Mouse (Mus musculus) left cerebral cortex, adult 2 months (tissue): ENCODE data around the gene Slc7a5. TPM values are rescaled to one million over a fixed set of nuclear protein-coding genes. Genes with fewer than 3 reads are reported as not detected.
A peak's percentile ranks its signal among the peaks of the same experiment; 100 is the strongest.

ENCODE experiments used
- DNase-seq, 2 experiments: peaks; one replicate each; pipeline ENCODE4 v3.0.0; 2021 to 2022; ENCODE audit warnings: low spot score in 2 of 2, mixed read lengths in 1 of 2; ENCODE audit errors: extremely low spot score in 1 of 2
- H3K27ac ChIP-seq: fragments of 200-600 bp; 2 replicates; pipeline ENCODE4 v1.8.1; 2022
- H3K4me3 ChIP-seq: fragments of 200-600 bp; 2 replicates; pipeline ENCODE4 v1.8.1; 2022
- CTCF ChIP-seq: fragments of 200-600 bp; IDR thresholded peaks from 2 replicates; pipeline ENCODE4 v1.8.1; 2022; ENCODE audit warnings: antibody characterized with exemption, mild to moderate bottlenecking, moderate library complexity
- intact Hi-C: fragments of 180-260 bp; cut with DNase I; formaldehyde crosslinking; loops from one replicate; pipeline ENCODE4 v1.15.1; 2025
- total RNA-seq, 2 experiments: library from RNA; stranded (reverse); gene quantifications; 2 replicates each; pipeline ENCODE4 v1.2.3; 2021

Gene Slc7a5
- total RNA-seq, 2 experiments from 2014 or later = 61.5 to 63.2 TPM

DNA sequence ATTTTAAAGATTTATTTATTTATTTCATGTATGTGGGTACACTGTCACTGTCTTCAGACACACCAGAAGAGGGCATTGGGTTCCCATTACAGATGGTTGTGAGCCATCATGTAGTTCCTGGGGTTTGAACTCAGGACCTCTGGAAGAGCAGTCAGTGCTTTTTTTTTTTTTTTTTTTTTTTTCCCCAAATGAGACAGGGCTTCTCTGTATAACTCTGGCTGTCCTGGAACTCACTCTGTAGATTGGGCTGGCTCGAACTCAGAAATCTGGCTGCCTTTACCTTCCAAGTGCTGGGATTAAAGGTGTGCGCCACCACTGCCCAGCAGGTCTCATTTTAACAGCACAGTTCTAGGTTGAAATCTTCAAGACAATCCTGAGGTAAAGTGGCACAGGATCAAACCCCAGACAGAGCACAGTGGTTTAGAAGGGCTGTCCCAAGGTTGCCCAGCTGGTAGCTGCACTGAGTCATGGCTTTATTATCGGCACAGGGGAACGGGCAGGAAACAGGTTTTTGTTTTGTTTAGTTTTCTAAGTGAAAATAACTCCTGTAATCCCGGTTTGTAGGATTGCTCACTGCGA is 41.8 kb upstream of the Slc7a5 start, which contains the start of gene Banp:
Banp (plus strand) TSS at position 529 of the 579 bp plus-strand sequence.
- peak within 1 kb of the TSS; percentile 89 for H3K4me3 ChIP-seq
- intact Hi-C loops = no loop called here
- TF ChIP-seq CTCF = no peak

DNA sequence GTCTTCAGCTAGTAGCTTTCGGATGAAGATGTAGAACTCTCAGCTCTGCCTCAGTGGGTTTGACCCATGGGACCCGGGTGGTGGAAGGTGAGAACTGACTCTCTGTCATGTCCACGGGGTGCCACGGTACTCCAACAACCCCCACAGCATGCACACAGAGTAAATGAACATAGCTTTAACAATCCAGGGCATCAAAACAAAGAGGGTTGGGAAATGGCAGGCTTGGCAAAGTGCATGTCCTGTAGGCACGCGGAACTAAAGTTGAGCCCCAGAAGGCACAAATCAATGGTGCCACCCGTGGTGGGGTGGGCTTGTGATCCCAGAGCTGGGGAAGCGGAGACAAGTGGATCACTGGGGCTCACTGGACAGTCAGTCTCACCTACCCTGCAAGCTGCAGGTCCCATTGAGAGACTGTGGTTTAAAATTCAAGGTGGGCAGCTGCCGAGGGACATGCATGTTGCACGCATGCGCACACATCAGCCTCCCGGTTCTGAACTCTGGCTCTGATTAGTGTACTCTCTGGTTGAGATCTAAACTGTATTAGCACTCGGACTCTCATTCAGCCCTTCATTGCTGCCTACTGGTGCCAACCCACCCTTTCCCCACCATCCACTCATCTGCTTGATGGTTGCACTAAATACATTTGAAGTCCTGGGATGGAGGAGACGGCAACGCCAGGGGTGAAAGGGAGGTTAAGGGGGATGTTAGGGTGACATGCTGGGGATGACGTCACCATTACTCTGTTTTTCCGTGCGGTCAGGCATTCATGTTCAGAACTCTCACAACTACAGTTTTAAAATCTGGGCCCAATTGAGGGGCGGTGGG is 41.0 kb upstream of the Slc7a5 start:
- H3K27ac ChIP-seq = no peak overlapping the region
- TF ChIP-seq CTCF = no peak
- no peak overlapping the region for H3K4me3 ChIP-seq
- DNase-seq = no peak
- intact Hi-C loops = no loop called here

More for the DNA sequence above, 41.8 kb upstream of the Slc7a5 start, which contains the start of gene Banp:
- DNase-seq = no peak
- H3K27ac ChIP-seq = peak within 1 kb of the TSS; percentile 97

DNA sequence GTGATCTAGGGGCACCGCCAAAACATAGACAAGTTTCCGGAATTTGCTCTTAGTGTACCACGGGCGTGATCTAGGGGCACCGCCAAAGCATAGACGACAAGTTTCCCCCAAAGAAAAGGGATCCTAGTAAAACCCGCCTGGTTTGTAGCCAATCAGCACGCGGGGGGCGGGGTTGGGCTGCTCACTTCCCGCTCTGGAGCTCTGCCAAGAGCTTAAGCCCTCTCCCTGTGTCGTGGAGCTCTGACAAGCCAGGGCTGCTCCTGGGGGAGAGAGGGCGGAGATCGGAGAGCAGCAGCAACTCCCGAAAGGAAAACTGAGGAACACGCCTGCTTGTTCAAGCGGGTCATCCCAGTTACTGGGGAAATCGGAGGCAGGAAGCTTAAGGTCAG is 40.3 kb upstream of the Slc7a5 start:
- Histone ChIP-seq H3K27ac (peak overlapping the region; percentile 15; the same call in 1 of the 2 replicates), H3K4me3 (peak overlapping the region; percentile 11; the same call in 1 of the 2 replicates)
- intact Hi-C loops = no loop called here
- TF ChIP-seq CTCF = no peak
- DNase-seq = peak; percentile 61 to 71

DNA sequence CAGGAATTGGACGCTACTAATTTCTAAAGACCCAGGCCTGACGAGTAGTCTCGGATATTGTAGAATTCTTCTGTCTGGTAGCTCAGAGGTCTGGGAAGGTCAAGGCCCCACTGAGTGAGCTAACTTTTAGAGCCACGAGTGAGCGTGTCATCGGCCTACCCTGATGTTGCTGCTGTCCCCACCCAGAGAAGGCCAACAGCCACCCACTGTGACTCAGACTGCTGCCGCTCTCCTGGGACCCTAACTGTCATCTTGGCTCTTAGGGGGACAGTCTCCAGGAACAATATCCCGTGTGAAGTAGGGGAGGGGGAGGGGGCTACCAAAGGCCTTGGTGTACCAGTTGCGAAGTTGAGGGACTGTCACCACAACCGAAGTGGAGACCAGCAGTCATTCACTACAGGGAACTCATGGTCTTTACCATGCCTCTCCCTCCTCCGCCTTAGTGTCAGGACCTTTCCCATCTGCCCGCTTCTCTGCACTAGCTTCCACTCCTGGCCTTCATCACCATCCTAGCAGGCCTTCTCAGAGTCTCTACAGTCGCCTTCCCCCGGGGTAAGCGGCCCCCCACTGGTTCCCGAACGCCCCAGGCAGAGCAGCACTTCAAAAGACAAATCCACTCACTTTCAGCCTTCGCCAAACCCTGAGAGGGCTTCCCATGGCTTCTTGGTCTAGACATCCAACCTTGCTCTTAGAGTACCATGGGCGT is 39.7 kb upstream of the Slc7a5 start:
- TF ChIP-seq CTCF = no peak
- intact Hi-C loops = no loop called here
- H3K4me3 ChIP-seq = peak overlapping the region; percentile 11; the same call in 1 of the 2 replicates
- H3K27ac ChIP-seq = peak overlapping the region; percentile 15; the same call in 1 of the 2 replicates
- no peak for DNase-seq

DNA sequence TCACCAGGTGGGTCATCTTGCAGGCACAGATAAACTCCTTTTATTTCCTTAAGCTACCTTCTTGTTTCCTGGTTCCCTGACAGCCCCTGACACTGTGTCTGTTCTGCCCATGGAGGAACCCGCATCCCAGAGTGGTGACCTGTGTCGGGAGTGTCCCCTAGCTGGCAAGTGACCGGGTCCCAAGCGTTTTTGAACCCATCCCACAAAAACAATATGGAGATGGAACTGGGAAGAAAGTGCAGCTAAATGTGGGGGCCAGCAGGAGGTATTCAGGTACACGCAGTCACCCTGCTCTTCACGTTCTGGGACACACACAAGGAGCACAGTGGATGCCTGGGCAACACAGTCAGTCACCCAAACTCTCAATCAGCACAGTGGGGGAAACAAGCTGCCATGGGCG is 38.9 kb upstream of the Slc7a5 start:
- intact Hi-C loops = no loop called here
- Histone ChIP-seq H3K4me3 (no peak overlapping the region), H3K27ac (no peak overlapping the region)
- TF ChIP-seq CTCF = no peak
- no peak for DNase-seq

DNA sequence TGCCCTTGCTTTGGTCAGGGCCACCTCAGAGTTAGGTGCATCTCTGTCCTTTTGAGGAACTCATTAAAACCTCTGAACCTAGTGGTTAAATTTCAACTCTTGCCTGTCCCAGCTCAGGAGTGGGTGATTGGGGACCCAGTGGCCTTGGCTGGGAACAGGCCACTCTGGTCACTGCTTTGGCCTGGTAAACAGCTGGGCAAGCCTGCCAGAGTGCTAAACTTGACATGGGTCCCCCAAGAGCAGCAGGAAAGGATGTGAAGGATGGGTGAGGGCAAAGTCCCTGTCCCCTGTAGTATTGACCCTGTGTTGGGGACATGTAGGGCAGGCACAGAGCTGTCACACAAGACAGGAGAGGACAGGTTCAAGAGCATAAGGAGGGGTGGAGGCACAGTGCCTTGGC is 37.3 kb upstream of the Slc7a5 start, which contains the start of gene Car5a:
Car5a (minus strand) TSS at position 74 of the 400 bp plus-strand sequence.
- H3K27ac ChIP-seq = no peak within 1 kb of the TSS
- intact Hi-C loops = no loop called here
- no peak for TF ChIP-seq CTCF

DNA sequence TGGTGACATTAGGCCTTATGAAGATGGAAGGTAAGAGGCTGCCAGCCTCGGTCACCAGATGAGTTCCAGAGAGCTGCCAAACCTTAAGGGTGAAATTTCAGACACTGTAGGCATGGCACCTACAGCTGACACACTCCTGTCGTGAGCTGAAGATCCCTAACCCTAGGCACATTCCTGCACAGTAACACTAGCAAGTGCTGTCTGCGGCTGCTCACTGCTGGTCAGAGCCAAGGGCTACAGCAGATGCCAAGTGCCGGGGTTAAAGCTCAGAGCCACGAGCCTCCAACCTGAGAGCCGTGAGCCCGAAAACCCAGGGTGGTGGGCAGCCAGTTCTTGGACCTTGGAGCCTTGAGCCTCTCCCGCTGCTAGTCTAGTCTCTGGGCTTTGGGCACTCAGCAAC is 36.2 kb upstream of the Slc7a5 start:
- Histone ChIP-seq H3K27ac (no peak overlapping the region), H3K4me3 (no peak overlapping the region)
- intact Hi-C loops = no loop called here
- TF ChIP-seq CTCF = no peak
- no peak for DNase-seq

More for the DNA sequence above, 37.3 kb upstream of the Slc7a5 start, which contains the start of gene Car5a:
- H3K4me3 ChIP-seq = no peak within 1 kb of the TSS
- DNase-seq = no peak

DNA sequence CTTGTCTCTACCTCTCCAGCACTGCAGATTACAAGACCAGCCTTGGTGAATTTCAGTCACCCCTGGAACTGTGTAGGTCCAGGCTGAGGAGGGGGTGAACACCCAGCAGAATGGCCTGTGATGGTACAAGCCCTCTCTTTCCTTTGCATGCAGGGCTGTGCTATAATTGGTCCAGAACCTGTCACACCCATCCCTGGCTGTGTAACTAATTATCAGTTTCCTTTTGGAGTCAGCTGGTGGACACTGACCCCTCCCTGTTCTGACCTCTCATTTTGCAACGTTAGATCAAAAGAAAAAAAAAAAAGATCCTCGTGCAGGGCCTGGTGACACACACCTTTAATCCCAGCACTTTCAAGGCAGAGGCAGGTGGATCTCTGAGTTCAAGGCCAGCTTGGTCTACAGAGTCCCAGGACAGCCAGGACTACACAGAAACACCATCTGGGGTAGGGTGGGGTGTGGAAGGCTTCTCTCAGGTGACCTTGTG is 35.6 kb upstream of the Slc7a5 start:
- intact Hi-C loops = no loop called here
- DNase-seq = no peak
- Histone ChIP-seq H3K4me3 (no peak overlapping the region), H3K27ac (no peak overlapping the region)
- TF ChIP-seq CTCF = no peak

DNA sequence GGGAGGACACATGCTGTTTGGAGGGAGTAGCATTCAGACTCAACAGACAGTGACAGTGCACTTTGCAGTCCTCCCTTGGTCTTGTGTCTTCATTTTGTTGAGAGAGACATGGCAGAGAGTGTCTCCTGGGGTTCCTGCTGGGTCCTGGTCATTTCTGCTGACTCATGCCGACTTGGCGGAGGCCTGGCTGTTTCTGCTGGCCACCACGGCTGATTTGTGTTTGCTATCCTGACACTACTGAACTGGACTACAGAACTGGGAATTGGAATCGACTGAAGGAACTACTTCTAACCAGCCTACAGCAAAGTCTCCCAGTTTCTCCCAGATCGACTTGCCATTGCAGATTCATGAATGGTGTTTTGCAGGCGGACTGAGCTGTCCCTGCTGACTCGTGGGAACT is 31.2 kb upstream of the Slc7a5 start:
- Histone ChIP-seq H3K27ac (no peak overlapping the region), H3K4me3 (no peak overlapping the region)
- no peak for DNase-seq
- no peak for TF ChIP-seq CTCF
- intact Hi-C loops = no loop called here

DNA sequence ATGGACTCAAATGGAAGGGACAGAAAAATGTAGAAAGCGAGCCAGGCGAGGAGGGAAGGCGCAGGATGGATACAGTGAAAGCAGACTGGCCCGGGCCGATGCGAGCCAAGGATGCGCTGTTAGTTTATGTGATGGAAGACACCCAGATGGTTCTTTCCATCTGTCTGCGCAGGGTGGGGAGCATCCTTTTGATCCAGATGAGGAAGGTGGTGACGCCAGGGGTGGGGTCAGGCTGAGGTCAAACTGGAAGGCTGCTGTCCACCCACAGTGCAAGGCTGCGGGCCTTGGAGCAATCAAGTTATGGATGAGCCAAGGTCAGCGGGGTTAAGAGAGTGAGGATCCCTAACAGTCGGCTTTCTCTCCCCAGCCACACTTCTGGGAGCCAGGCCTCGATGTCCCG is 28.9 kb upstream of the Slc7a5 start:
- intact Hi-C loops = no loop called here

DNA sequence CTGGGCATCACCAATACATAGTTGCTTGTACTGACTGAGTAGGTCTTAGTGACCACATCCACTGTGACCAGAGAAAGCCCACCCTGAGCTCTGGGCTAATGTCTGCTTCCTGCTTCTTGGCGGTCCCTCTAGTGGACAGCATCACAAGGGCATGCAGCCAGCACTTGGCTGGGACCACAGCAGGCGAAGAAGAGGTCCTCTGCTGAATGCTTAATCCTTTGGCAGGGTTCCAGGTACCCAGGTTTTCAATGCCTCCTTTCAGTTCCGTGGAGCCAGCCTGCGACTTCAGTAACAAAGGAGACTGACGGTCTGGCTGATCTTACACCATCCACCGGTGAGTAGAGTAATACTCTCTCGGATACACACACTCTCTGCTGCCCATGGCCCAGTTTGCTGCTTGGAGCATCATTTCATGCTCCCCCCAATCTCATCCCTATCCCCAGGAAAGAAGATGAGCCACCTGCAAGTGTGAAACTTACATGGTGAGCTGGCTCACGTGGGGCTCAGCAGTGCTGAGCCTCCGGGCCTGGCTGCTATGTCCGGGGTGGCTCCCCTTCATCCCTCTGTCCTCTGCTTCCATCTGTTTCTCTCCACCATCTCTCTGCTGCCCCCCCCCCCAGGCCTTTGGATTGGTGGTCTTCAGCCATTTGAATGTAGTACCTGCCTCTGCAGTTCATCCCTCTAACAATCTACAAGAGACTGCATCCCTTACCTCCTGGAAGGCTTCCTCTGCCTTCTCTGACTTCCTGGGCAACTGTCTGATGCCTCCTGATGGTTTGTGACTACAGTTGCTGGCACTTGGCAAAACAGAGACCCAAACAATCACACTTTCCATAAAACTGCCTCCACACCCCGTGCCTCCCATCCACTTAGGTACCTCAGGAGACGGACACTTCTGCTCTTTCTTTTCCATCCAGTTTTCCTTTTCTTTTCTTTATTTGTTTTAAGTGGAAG is 28.1 kb upstream of the Slc7a5 start:
- Histone ChIP-seq H3K4me3 (no peak overlapping the region), H3K27ac (peak overlapping the region; percentile 47)
- intact Hi-C loops = no loop called here
- peak; percentile 46 for TF ChIP-seq CTCF
- peak; percentile 39 to 68 for DNase-seq

More for the DNA sequence above, 28.9 kb upstream of the Slc7a5 start:
- H3K27ac ChIP-seq = no peak overlapping the region
- TF ChIP-seq CTCF = no peak
- DNase-seq = no peak
- H3K4me3 ChIP-seq = no peak overlapping the region
